Mouse (Mus musculus) cortical plate, adult 2 months (tissue): ENCODE results near the gene Dyrk1a.

ENCODE experiments used
- CTCF ChIP-seq: fragments of 200-500 bp; IDR thresholded peaks from 2 replicates; pipeline ENCODE4 v1.5.1; 2011; ENCODE audit warnings: mild to moderate bottlenecking, control low read depth, low read length; ENCODE audit not compliant: insufficient read depth; ENCODE audit errors: extremely low read depth
- POLR2A ChIP-seq: fragments of 200-500 bp; IDR thresholded peaks from 2 replicates; pipeline ENCODE4 v1.6.1; 2011; ENCODE audit warnings: mild to moderate bottlenecking, low read length, control low read depth; ENCODE audit not compliant: insufficient read depth; ENCODE audit errors: extremely low read depth

DNA sequence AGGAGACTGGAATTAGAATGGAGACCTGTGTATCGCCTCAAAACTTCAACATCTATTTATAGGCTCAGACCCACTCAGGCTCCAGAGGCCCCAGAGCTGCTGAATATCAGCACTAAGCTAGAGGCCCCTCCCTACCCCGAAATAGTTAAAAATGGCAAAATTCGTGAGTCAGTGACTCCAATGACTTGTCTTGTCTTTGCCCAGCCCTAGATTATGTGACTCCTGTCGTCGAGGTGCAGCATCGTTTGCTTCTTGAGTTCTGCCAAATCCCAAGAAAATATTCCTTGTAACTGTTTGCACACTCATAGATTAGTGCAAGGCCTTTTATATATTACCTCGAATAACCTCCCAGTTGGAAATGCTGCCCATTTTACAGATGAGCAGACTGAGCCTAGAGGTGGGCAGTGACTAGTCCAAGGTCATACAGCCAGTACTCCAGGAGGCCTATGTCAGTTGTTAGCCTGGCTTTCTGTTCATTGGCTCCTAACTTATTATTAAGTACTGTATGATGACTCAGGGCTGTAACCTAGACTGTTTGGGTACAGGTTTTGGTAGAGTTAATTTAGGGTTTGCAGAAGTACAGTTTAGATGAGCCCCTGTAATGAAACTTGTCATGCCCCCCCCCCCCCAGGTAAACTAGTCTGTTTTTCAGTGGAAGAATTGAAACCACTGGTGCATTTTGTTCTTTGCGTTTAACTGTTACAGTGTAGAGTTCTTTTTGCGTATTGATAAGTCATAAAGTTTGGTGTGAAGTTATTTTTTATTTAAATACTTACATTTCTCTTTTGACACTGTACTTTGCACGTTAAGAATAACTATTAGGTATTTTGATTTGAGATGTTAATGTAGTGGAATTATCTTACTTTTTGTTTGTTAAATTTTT is 1.5 kb downstream of the Dyrk1a start:
- TF ChIP-seq CTCF (no peak), POLR2A (no peak)
